Mouse (Mus musculus): ENCODE data around the gene Cep85l.

DNA sequence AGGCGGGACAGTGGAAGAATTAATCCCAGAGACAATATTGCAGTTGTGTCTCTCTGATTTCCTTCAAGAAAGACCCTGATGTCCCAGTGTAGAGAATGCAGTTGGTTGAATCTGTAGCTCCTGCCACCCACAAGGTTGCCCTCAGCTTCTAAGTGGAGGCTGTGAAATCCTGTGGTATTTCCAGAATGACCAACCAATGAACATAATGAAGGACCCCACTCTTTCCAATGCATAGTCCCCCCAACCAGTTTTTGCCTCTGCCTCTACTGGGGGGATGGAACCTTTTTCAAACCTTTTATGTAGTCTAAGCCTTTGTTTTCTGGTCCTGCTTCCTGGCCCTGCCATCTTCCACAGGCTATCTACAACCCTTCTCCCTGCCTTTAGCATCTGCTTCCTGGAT is 5.1 kb upstream of the Cep85l start:
- no peak for TF ChIP-seq CTCF (IDR thresholded peaks at IDR 0.05; ENCODE audit: low read depth)
- TF ChIP-seq EP300 (optimal IDR thresholded peaks at IDR 0.05): no peak

Measured in stomach, postnatal 0 days (tissue).